Mouse (Mus musculus) limb, embryonic 14.5 days (tissue): ENCODE measurements around the gene Olfr305. TPM values are rescaled to one million over a fixed set of nuclear protein-coding genes. Genes with fewer than 3 reads are reported as not detected.

Experiments
- ATAC-seq: fragments of 200-750 bp; cut with Nextera tagmentation; 2 replicates; pipeline ENCODE4 v1.8.0; 2017; ENCODE audit warnings: low read depth, moderate number of reproducible peaks, moderate TSS enrichment; ENCODE audit not compliant: low FRiP score
- DNase-seq: peaks from one replicate; pipeline ENCODE4 v3.0.0-alpha.2; 2015; ENCODE audit warnings: low spot score
- H3K27ac ChIP-seq: fragments of 300-500 bp; sonication (generic); replicated peaks from 2 replicates; pipeline ENCODE4 v1.5.1; 2014; ENCODE audit warnings: low read depth, mild to moderate bottlenecking, low read length, moderate library complexity, mixed read lengths
- H3K27me3 ChIP-seq: fragments of 300-500 bp; sonication (generic); 2 replicates; pipeline ENCODE4 v1.6.1; 2014; ENCODE audit warnings: low read length, mixed read lengths; ENCODE audit not compliant: control insufficient read depth, insufficient read depth
- H3K36me3 ChIP-seq: fragments of 300-500 bp; sonication (generic); 2 replicates; pipeline ENCODE4 v1.6.1; 2014; ENCODE audit warnings: mild to moderate bottlenecking, low read length, moderate library complexity, mixed read lengths; ENCODE audit not compliant: control insufficient read depth, insufficient read depth
- H3K4me1 ChIP-seq: fragments of 300-500 bp; sonication (generic); 2 replicates; pipeline ENCODE4 v1.6.1; 2014; ENCODE audit warnings: antibody characterized with exemption, low read length, mixed read lengths; ENCODE audit not compliant: control insufficient read depth, insufficient read depth
- H3K4me2 ChIP-seq: fragments of 300-500 bp; sonication (generic); replicated peaks from 2 replicates; pipeline ENCODE4 v1.6.1; 2014; ENCODE audit warnings: low read depth, mild to moderate bottlenecking, low read length, moderate library complexity; ENCODE audit not compliant: severe bottlenecking
- H3K4me3 ChIP-seq: fragments of 300-500 bp; sonication (generic); replicated peaks from 2 replicates; pipeline ENCODE4 v1.5.1; 2014; ENCODE audit warnings: low read length
- H3K9ac ChIP-seq: fragments of 300-500 bp; sonication (generic); 2 replicates; pipeline ENCODE4 v1.6.1; 2014; ENCODE audit warnings: mild to moderate bottlenecking, low read depth, low read length, moderate library complexity; ENCODE audit not compliant: severe bottlenecking
- H3K9me3 ChIP-seq: fragments of 300-500 bp; sonication (generic); 2 replicates; pipeline ENCODE4 v1.6.1; 2016; ENCODE audit warnings: low read length; ENCODE audit not compliant: control insufficient read depth
- POLR2A ChIP-seq: fragments of 200-500 bp; IDR thresholded peaks from 2 replicates; pipeline ENCODE4 v1.8.0; 2012; ENCODE audit warnings: inconsistent platforms, mild to moderate bottlenecking, moderate library complexity, borderline replicate concordance; ENCODE audit not compliant: insufficient read depth, insufficient read length; ENCODE audit errors: extremely low read depth
- WGBS: fragments of 180-500 bp; shearing (Covaris S2); extraction: QIAGEN DNeasy Blood & Tissue Kit; methylation state at CpG from one replicate; pipeline ENCODE4 v1.1.7; 2014; 5-methylcytosine and 5-hydroxymethylcytosine counted together
- polyA plus RNA-seq, 2 experiments: library from polyadenylated mRNA; depleted of rRNA in 1 of 2; stranded (reverse) in 1 of 2; unstranded in 1 of 2; fragments of >200 nt; fragmentation: Nextera tagmentation in 1 of 2; extraction: Ambion mirVana in 1 of 2; gene quantifications; 2 replicates each; pipeline versions ENCODE4 v1.2.1 to v1.2.3; 2012 to 2014

The Olfr305 gene
- polyA plus RNA-seq, 2 experiments: not detected

- Histone ChIP-seq H3K4me1 (no peaks in the 10 kb centered on the region), H3K4me2 (no peak within 1 kb of the TSS), H3K27me3 (no peaks in the 10 kb centered on the region), H3K36me3 (no peaks in the 10 kb centered on the region), H3K9ac (no peak within 1 kb of the TSS), H3K4me3 (no peak within 1 kb of the TSS), H3K27ac (no peak within 1 kb of the TSS), H3K9me3 (no peaks in the 10 kb centered on the region)
- no peak for DNase-seq
- no peak for TF ChIP-seq POLR2A
- ATAC-seq: no peak
- WGBS: 73% methylated on average over 2 of the region's 2 CpGs
Observed at GRCm38 (mm10) chr7:86313608-86314007, 53.1 kb downstream of the Olfr305 start, which contains the start of gene Olfr309. Gene Olfr309, minus strand, starts transcription at chr7:86313708.

Other genes starting within 250 kb of the Olfr305 start
- gene Vmn2r75, start 195.2 kb downstream of the Olfr305 start, polyA plus RNA-seq (2012; rRNA removed): not detected in 2 replicates
- gene Vmn2r75, start 195.2 kb downstream of the Olfr305 start, polyA plus RNA-seq (2014; fragmentation: Nextera tagmentation; extraction: Ambion mirVana): not detected in 2 replicates
- not detected in 2 replicates for gene Vmn2r76, start 120.6 kb downstream of the Olfr305 start, polyA plus RNA-seq (2012; rRNA removed)
- not detected in 2 replicates for gene Vmn2r76, start 120.6 kb downstream of the Olfr305 start, polyA plus RNA-seq (2014; fragmentation: Nextera tagmentation; extraction: Ambion mirVana)
- gene Olfr310, start 89.8 kb downstream of the Olfr305 start, polyA plus RNA-seq (2012; rRNA removed): not detected in 2 replicates
- gene Olfr310, start 89.8 kb downstream of the Olfr305 start, polyA plus RNA-seq (2014; fragmentation: Nextera tagmentation; extraction: Ambion mirVana): not detected in 2 replicates
- gene Olfr309, start 53.2 kb downstream of the Olfr305 start, polyA plus RNA-seq (2012; rRNA removed): not detected in 2 replicates
- not detected in 2 replicates for gene Olfr309, start 53.2 kb downstream of the Olfr305 start, polyA plus RNA-seq (2014; fragmentation: Nextera tagmentation; extraction: Ambion mirVana)
- gene Olfr308, start 41.3 kb downstream of the Olfr305 start, polyA plus RNA-seq (2012; rRNA removed): not detected in 2 replicates
- gene Olfr308, start 41.3 kb downstream of the Olfr305 start, polyA plus RNA-seq (2014; fragmentation: Nextera tagmentation; extraction: Ambion mirVana): not detected in 2 replicates
- not detected in 2 replicates for gene Olfr307, start 29.3 kb downstream of the Olfr305 start, polyA plus RNA-seq (2012; rRNA removed)
- gene Olfr307, start 29.3 kb downstream of the Olfr305 start, polyA plus RNA-seq (2014; fragmentation: Nextera tagmentation; extraction: Ambion mirVana): not detected in 2 replicates
- gene Olfr304, start 19.7 kb upstream of the Olfr305 start, polyA plus RNA-seq (2012; rRNA removed): not detected in 2 replicates
- gene Olfr304, start 19.7 kb upstream of the Olfr305 start, polyA plus RNA-seq (2014; fragmentation: Nextera tagmentation; extraction: Ambion mirVana): not detected in 2 replicates
- gene Olfr303, start 30.9 kb upstream of the Olfr305 start, polyA plus RNA-seq (2012; rRNA removed): not detected in 2 replicates
- not detected in 2 replicates for gene Olfr303, start 30.9 kb upstream of the Olfr305 start, polyA plus RNA-seq (2014; fragmentation: Nextera tagmentation; extraction: Ambion mirVana)
- not detected in 2 replicates for gene Olfr301, start 36.9 kb upstream of the Olfr305 start, polyA plus RNA-seq (2012; rRNA removed)
- not detected in 2 replicates for gene Olfr301, start 36.9 kb upstream of the Olfr305 start, polyA plus RNA-seq (2014; fragmentation: Nextera tagmentation; extraction: Ambion mirVana)
- gene Olfr299, start 93.0 kb upstream of the Olfr305 start, polyA plus RNA-seq (2012; rRNA removed): not detected in 2 replicates
- not detected in 2 replicates for gene Olfr299, start 93.0 kb upstream of the Olfr305 start, polyA plus RNA-seq (2014; fragmentation: Nextera tagmentation; extraction: Ambion mirVana)
- not detected in 2 replicates for gene Olfr298, start 125.6 kb upstream of the Olfr305 start, polyA plus RNA-seq (2012; rRNA removed)
- gene Olfr298, start 125.6 kb upstream of the Olfr305 start, polyA plus RNA-seq (2014; fragmentation: Nextera tagmentation; extraction: Ambion mirVana): not detected in 2 replicates
- not detected in 2 replicates for gene Olfr297, start 153.0 kb upstream of the Olfr305 start, polyA plus RNA-seq (2012; rRNA removed)
- gene Olfr297, start 153.0 kb upstream of the Olfr305 start, polyA plus RNA-seq (2014; fragmentation: Nextera tagmentation; extraction: Ambion mirVana): not detected in 2 replicates
- gene Olfr295, start 216.9 kb upstream of the Olfr305 start, polyA plus RNA-seq (2012; rRNA removed): not detected in 2 replicates
- gene Olfr295, start 216.9 kb upstream of the Olfr305 start, polyA plus RNA-seq (2014; fragmentation: Nextera tagmentation; extraction: Ambion mirVana): not detected in 2 replicates
- not detected in 2 replicates for gene Olfr294, start 249.7 kb upstream of the Olfr305 start, polyA plus RNA-seq (2012; rRNA removed)
- gene Olfr294, start 249.7 kb upstream of the Olfr305 start, polyA plus RNA-seq (2014; fragmentation: Nextera tagmentation; extraction: Ambion mirVana): not detected in 2 replicates